Mouse (Mus musculus): ENCODE results near the gene Socs7.

- TF ChIP-seq CTCF (IDR thresholded peaks at IDR 0.05; ENCODE audit: low read depth, low read length) (no peak), POLR2A (IDR thresholded peaks at IDR 0.05; ENCODE audit: extremely low read depth, insufficient read depth, low read length) (no peak)
Observed at GRCm38 (mm10) chr11:97314751-97315503, 47.4 kb upstream of the Socs7 start.

All from liver, adult 2 months (tissue).